Mouse (Mus musculus): ENCODE results near the gene Prss38.

Gene Prss38

DNA sequence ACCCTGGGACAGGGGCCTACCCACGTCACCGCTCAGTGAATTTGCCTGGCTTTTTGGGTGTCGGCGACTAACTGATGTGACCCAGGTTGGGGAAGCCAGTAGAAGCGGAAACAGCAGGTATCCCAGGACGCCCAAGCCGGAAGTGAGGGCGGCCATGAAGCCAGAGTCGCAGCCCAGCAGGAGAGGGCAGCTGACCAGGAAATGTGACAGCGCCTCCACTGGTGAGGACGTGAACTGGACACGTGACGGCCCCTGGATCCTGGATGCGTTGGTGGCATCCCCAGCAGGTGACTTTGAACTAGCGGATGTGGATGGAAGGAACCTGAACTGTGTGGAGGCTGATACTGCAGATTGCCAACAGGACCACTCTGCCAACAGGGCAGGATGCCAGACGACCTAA lies at the start of gene Prss38:
TSS of gene Prss38 (minus strand) at position 183 of the 400 bp plus-strand sequence.
- H3K27me3 ChIP-seq (ENCODE audit: control insufficient read depth, insufficient read depth, low read length, poor library complexity, severe bottlenecking) = no peaks in the 10 kb centered on the region
- no peaks in the 10 kb centered on the region for H3K36me3 ChIP-seq (ENCODE audit: control insufficient read depth, insufficient read depth, low read length, poor library complexity, severe bottlenecking)
- no peak for DNase-seq (ENCODE audit: low read depth, low spot score)

DNA sequence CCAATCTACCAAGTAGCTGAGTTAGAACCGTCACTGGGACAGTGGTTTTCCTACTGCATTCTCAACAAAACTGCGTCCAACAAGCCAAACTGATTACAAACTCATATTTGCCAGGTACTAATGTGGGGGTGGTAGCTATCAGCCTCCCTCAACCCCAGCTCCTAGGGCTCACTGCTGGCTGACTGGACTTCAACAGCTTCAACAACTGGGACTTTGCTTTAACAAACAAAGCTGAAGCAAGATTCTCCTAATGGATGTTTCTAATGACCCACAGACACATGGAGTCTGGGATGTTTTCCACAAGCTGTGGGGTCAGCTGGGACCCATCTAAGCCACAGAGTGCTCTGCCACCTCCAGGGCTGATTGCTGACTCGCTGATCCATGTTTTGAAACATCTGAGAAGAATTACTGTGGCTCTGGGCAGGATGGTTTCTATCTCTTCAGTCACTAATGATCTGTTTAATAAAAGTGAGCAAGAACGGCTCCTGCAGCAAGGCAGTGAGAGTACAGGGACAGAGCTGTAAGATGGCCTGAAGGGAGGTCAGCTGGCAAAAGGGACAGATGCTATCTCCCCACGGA lies 47.6 kb upstream of the Prss38 start:
- no peaks in the 10 kb centered on the region for H3K27me3 ChIP-seq (ENCODE audit: control insufficient read depth, insufficient read depth, low read length, poor library complexity, severe bottlenecking)
- no peaks in the 10 kb centered on the region for H3K36me3 ChIP-seq (ENCODE audit: control insufficient read depth, insufficient read depth, low read length, poor library complexity, severe bottlenecking)
- DNase-seq (ENCODE audit: low read depth, low spot score) = no peak

DNA sequence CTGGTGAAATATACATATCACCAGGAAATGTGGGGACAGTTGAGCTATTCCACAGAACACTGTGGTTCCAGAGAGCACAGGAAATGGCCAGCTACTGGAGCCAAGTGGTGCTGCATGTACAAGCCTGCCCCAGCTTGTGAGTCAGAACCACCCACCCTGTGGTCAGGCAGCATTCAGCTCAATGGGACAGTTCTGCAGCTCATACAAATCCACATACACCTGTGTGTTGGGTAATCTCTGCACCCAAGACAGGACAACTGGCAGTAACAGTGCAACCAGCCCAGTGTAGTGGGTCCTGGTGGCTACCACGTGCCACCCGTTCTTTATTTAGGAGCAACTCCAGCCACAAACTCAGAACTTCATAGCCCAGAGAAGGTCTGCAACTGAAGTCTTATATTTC lies 46.5 kb upstream of the Prss38 start:
- no peaks in the 10 kb centered on the region for H3K27me3 ChIP-seq (ENCODE audit: control insufficient read depth, insufficient read depth, low read length, poor library complexity, severe bottlenecking)
- no peak for DNase-seq (ENCODE audit: low read depth, low spot score)
- no peaks in the 10 kb centered on the region for H3K36me3 ChIP-seq (ENCODE audit: control insufficient read depth, insufficient read depth, low read length, poor library complexity, severe bottlenecking)

DNA sequence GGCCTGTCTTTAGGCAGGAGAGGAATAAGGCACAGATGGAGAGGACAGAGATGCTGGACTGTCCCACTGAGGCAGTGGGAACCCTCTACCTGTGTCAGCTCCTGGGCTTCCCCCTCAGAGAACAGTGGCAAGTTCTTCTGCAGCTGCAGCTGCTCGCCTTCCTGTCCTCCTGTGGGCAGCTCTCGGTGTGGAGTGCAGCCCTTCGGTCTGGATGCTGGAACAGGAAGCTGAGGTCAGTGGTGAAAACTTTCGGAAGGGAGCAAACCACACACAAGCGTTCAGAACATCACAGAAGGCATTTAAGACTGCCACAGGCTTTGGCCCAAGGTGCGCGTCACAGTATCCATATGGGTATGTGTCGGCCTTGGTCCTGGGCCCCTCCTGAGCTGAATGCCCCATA lies 46.0 kb upstream of the Prss38 start:
- no peak for DNase-seq (ENCODE audit: low read depth, low spot score)
- H3K36me3 ChIP-seq (ENCODE audit: control insufficient read depth, insufficient read depth, low read length, poor library complexity, severe bottlenecking) = no peaks in the 10 kb centered on the region

DNA sequence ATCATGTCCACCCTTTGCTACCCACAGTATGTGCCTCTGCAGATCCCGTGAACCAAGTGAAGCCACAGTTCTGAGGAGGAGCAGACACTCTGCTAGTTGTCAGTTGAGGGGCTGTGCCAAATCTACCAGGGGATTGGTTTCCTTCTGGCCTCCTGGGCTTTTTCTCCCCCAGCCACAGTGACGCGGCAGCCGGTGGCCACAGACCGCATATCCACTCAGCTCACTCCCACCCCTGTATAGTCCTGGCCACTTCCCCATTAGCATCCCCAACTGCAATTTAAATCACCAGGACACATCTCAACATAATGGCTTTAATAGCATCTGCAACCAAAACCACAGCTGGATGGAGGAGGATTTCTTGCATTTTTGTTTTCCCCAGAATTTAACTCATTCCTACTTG lies 43.3 kb upstream of the Prss38 start:
- DNase-seq (ENCODE audit: low read depth, low spot score) = no peak
- no peaks in the 10 kb centered on the region for H3K27me3 ChIP-seq (ENCODE audit: control insufficient read depth, insufficient read depth, low read length, poor library complexity, severe bottlenecking)
- no peaks in the 10 kb centered on the region for H3K36me3 ChIP-seq (ENCODE audit: control insufficient read depth, insufficient read depth, low read length, poor library complexity, severe bottlenecking)

More for the DNA sequence above, 46.0 kb upstream of the Prss38 start:
- H3K27me3 ChIP-seq (ENCODE audit: control insufficient read depth, insufficient read depth, low read length, poor library complexity, severe bottlenecking) = no peaks in the 10 kb centered on the region

DNA sequence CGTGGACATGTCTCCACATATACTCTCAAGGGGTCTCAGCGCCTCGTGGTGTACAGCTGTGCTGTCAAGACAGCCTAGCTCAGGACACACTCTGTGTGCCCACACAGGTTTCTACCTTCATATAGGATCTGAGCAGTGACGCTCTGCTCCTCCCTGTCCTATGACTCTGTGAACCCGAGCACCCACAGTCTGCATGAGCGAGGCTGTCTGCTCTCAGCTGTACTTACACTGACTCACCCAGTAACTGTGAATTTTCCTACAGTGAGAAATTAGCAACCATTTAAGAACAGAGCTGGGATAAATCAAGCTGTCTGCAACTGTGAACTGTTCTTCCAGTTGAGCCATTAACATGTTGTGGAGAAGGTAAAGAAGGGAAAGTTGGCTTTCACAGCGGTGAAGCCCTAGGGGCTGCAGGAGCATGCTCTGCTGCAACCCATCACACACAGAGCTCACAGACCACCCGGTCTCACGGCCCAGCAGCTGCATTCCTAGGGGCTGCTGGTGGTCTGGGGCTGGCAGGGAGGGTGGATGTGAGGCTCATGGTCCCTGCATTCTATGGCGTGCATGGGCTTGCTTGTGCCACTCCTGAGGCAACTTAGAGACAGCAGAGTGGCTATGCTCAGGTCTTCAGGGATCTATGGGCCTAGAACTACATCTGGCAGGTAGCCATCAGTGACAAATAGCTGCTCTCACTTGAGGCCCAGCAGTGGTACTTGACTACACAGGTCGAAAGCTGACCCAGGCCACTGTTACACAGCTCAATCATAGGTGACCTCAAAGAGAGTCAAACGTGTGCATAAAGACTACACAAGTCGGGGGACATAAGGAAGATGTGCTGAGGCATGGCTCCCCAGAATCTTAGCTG lies 37.8 kb upstream of the Prss38 start:
- Histone ChIP-seq H3K36me3 (ENCODE audit: control insufficient read depth, insufficient read depth, low read length, poor library complexity, severe bottlenecking) (no peaks in the 10 kb centered on the region), H3K27me3 (ENCODE audit: control insufficient read depth, insufficient read depth, low read length, poor library complexity, severe bottlenecking) (no peaks in the 10 kb centered on the region)
- DNase-seq (ENCODE audit: low read depth, low spot score) = no peak

DNA sequence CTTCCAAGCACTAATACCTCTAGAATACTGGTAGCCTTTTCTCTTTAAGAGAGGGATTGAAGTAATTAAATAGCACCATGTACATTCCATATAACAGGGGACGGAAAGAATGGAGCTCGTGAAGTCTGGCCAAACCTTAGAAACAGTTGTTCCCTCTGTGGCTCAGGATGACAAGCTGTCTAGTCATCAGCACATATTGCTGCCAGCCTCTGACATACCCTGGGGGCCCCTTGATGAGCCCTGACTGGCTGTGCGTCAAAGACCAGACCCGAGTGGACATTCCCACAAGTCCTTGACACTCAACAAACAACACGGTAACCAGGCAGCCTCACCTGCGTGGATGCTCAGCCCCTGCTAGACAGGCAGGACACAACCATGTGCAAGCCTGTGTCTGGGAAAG lies 36.6 kb upstream of the Prss38 start:
- DNase-seq (ENCODE audit: low read depth, low spot score) = no peak
- Histone ChIP-seq H3K36me3 (ENCODE audit: control insufficient read depth, insufficient read depth, low read length, poor library complexity, severe bottlenecking) (no peaks in the 10 kb centered on the region), H3K27me3 (ENCODE audit: control insufficient read depth, insufficient read depth, low read length, poor library complexity, severe bottlenecking) (no peaks in the 10 kb centered on the region)

DNA sequence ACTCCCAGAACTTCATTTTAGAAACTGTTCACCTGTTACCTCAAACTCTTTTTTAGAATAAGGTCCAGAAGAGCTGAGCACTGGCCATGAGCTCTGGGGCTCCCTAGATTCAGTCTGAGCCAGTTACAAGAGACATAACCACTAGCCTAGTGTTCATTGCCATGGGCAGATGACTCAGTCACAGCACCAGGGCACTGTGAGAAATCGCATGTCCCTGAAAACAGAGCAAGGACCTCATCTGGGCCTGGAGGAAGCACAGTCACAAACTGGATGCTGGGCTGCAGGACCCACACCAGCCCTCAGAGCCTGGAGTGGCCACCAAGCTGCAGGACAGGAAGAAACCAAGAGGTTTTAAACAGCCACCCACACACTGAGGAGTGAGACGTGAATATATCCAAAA lies 35.4 kb upstream of the Prss38 start:
- H3K27me3 ChIP-seq (ENCODE audit: control insufficient read depth, insufficient read depth, low read length, poor library complexity, severe bottlenecking) = no peaks in the 10 kb centered on the region
- no peak for DNase-seq (ENCODE audit: low read depth, low spot score)
- no peaks in the 10 kb centered on the region for H3K36me3 ChIP-seq (ENCODE audit: control insufficient read depth, insufficient read depth, low read length, poor library complexity, severe bottlenecking)

DNA sequence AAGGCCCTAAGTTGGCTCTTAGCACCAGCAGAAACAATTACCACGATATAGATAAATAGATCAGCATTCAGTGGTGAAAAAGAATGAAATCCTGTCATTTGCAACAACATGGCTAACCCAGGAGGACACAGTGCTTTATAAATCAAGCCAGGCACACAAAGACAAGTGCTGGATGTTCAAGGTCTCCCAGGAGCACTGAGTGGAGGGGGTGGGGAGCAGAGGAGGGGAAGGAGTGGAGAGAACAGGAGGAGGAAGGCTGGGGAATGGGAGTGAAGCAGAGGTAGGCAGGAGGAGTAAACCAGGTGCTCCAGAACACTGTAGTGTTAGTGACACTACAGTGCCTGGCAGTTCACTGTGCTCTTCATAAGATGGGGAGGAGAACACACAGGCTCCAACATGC lies 30.3 kb upstream of the Prss38 start:
- no peaks in the 10 kb centered on the region for H3K27me3 ChIP-seq (ENCODE audit: control insufficient read depth, insufficient read depth, low read length, poor library complexity, severe bottlenecking)
- no peaks in the 10 kb centered on the region for H3K36me3 ChIP-seq (ENCODE audit: control insufficient read depth, insufficient read depth, low read length, poor library complexity, severe bottlenecking)
- no peak for DNase-seq (ENCODE audit: low read depth, low spot score)

DNA sequence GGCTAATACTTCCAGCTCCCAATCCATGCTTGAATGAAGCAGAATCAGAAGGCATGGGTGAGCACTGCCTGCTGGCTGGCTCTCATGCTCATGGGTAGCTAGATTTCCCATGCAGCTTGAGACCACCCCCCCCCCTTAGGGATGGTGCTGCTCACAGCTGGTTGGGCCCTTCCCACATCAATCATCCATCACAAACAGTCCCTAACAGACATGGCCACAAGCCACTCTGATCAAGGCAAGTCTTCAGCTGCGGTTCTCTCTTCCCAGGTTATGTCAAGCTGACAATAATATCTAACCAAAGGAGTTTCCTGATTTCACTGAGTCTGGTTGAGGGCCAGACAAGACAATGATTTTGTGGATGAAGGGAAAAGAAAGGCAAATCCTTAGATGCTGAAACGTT lies 25.4 kb upstream of the Prss38 start:
- DNase-seq (ENCODE audit: low read depth, low spot score) = no peak
- no peaks in the 10 kb centered on the region for H3K27me3 ChIP-seq (ENCODE audit: control insufficient read depth, insufficient read depth, low read length, poor library complexity, severe bottlenecking)
- no peaks in the 10 kb centered on the region for H3K36me3 ChIP-seq (ENCODE audit: control insufficient read depth, insufficient read depth, low read length, poor library complexity, severe bottlenecking)

DNA sequence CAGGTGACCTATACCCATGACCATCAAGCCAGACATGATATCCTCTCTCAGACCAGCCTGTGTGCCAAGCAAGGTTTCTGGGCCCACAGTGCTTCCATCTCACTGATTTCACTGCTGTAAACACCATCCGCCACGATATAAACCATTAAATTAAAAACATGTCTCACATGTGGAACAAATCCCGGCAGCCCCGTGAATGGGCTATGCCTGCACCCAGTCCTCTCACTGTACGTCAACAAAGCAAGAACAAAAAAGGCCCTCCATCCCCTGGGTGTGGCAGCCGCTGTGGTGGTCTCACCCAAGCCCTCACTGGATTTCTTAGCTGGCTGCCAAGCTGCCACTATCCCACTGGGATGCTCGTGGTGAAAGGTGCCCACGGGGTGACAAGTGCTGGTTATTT lies 24.4 kb upstream of the Prss38 start:
- H3K27me3 ChIP-seq (ENCODE audit: control insufficient read depth, insufficient read depth, low read length, poor library complexity, severe bottlenecking) = no peaks in the 10 kb centered on the region
- no peak for DNase-seq (ENCODE audit: low read depth, low spot score)
- H3K36me3 ChIP-seq (ENCODE audit: control insufficient read depth, insufficient read depth, low read length, poor library complexity, severe bottlenecking) = no peaks in the 10 kb centered on the region

DNA sequence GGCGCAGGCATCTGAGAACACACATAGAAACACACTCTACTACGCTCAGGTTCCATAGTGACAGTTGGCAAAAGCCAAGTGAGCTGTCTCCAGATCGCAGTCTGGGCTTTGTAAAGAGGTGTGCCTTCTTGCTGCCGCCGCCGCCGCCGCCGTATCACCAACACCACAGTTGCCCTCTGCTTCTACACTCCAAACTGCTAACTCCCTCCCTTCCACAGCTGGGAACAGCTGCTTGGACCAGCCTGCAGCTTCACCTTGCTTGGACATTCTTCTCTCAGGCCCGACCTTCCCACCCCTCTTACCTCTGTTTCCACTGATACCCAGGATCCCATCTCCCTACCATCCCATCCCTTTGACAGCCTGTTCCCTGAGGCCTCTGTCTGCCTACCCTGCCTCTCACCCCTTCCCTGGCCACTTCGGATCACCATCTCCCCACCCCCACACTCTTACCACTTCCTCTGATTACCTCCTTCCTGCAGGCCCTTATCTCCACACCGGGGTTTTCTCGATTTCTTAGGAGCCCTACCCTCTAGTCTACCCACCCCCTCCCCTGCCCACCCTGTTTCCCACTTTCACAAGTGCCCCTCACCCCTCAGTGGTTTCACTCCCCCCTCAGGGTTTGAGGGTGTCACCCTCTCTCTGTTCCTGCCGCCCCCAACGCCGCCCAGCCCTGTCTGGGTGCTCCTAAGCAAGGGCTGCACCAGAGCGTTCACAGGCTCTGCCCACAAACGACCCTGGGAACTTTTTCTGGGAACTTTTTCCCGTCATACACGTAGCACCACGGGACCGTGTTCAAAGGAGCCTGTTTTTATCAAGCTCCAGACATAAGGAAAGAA lies 22.3 kb upstream of the Prss38 start:
- no peaks in the 10 kb centered on the region for H3K27me3 ChIP-seq (ENCODE audit: control insufficient read depth, insufficient read depth, low read length, poor library complexity, severe bottlenecking)
- DNase-seq (ENCODE audit: low read depth, low spot score) = no peak
- no peaks in the 10 kb centered on the region for H3K36me3 ChIP-seq (ENCODE audit: control insufficient read depth, insufficient read depth, low read length, poor library complexity, severe bottlenecking)

DNA sequence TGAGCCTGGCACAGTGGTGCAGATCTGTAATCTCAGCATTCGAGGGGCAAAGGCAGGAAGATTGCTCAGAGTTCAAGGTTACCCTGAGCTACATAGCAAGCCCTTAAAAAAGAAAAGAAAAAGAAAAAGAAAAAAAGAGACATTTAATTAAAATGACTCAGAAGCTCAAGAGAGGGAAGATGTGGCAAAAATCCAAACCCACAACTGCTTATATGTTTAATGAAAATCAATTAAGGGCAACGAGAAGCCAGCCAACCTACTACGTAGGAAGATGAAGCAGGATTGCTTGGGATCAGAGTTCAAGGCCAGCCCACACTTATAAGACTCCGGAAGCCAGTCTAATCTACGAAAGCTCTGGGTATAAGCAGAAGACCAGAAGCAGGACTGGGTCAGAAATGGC lies 19.0 kb upstream of the Prss38 start:
- Histone ChIP-seq H3K27me3 (ENCODE audit: control insufficient read depth, insufficient read depth, low read length, poor library complexity, severe bottlenecking) (no peaks in the 10 kb centered on the region), H3K36me3 (ENCODE audit: control insufficient read depth, insufficient read depth, low read length, poor library complexity, severe bottlenecking) (no peaks in the 10 kb centered on the region)
- no peak for DNase-seq (ENCODE audit: low read depth, low spot score)

DNA sequence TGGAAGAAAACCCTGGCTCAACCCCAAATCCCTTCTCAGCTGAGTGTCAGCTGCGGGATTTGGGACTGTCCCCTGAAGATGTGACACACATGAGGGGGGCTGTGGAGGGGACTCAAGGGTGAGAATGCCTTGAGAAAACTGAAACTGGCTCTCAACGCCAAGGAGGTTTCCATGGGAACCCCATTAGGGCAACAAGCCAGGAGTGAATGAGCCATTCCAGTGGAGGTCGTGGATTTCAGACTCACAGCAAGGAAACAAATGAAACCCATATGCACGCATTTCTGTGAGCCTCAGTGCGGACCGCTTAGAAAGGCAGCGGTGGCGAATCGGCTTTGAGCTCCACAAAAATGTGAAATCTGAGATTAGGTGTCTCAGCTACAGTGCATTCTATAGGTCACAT lies 18.1 kb upstream of the Prss38 start:
- Histone ChIP-seq H3K27me3 (ENCODE audit: control insufficient read depth, insufficient read depth, low read length, poor library complexity, severe bottlenecking) (no peaks in the 10 kb centered on the region), H3K36me3 (ENCODE audit: control insufficient read depth, insufficient read depth, low read length, poor library complexity, severe bottlenecking) (no peaks in the 10 kb centered on the region)
- DNase-seq (ENCODE audit: low read depth, low spot score) = no peak

DNA sequence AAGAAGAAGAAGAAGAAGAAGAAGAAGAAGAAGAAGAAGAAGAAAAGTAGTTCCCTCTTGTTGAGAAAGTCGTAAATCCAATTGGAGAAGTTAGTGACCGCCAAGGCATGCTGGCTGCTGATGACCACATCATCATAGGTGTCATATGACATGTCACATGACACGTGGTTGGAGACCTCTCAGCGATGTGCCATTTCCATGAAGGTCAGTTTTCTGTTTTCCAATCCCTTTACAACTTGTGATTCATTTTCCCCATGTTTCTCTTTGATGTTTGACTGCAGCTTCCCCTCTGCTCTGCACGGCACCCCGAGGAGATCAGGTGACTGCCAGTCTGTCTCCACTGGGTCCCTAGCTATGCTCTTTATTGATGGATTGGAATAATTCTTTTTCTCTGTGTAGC lies 16.8 kb upstream of the Prss38 start:
- DNase-seq (ENCODE audit: low read depth, low spot score) = no peak

More for the DNA sequence above, 16.8 kb upstream of the Prss38 start:
- Histone ChIP-seq H3K36me3 (ENCODE audit: control insufficient read depth, insufficient read depth, low read length, poor library complexity, severe bottlenecking) (no peaks in the 10 kb centered on the region), H3K27me3 (ENCODE audit: control insufficient read depth, insufficient read depth, low read length, poor library complexity, severe bottlenecking) (no peaks in the 10 kb centered on the region)

Data from splenic B cell, adult 2 months (primary cell).